Mouse (Mus musculus): ENCODE data around the gene Kcnq5. TPM values are rescaled to one million over a fixed set of nuclear protein-coding genes. Genes with fewer than 3 reads are reported as not detected.

The Kcnq5 gene
- 10 to 100 TPM; 48.3 to 57.9 TPM for total RNA-seq (2021)
- long read RNA-seq, experiment 1, partial matches to known transcripts, result 2 of 15 reads
- long read RNA-seq, experiment 1, other reads (novel, unspliced or antisense), result 13 of 15 reads
- long read RNA-seq, experiment 2, partial matches to known transcripts, result 0 of 11 reads
- long read RNA-seq, experiment 2, other reads (novel, unspliced or antisense), result 11 of 11 reads

GRCm38 (mm10) chr1:21961251-21962082, at the start of gene Kcnq5:
Gene Kcnq5, minus strand, starts transcription at chr1:21961942.
- peak within 1 kb of the TSS; percentile 78 for H3K27ac ChIP-seq
- peak; percentile 55 for TF ChIP-seq CTCF (conservative IDR thresholded peaks at IDR 0.05)
- DNase-seq (ENCODE audit: low spot score in 2 of 2), result peak; percentile 32 to 54
- H3K4me3 ChIP-seq, result peak within 1 kb of the TSS; percentile 79

- DNase-seq (ENCODE audit: low spot score in 2 of 2), result no peak
- H3K27ac ChIP-seq, result no peak overlapping the region
- no peak for TF ChIP-seq CTCF (conservative IDR thresholded peaks at IDR 0.05)
- H3K4me3 ChIP-seq, result no peak overlapping the region
Observed at GRCm38 (mm10) chr1:21979755-21980154, 18.0 kb upstream of the Kcnq5 start.

GRCm38 (mm10) chr1:21979292-21979691, 17.6 kb upstream of the Kcnq5 start:
- TF ChIP-seq CTCF (conservative IDR thresholded peaks at IDR 0.05), result no peak
- no peak overlapping the region for H3K4me3 ChIP-seq
- DNase-seq (ENCODE audit: low spot score in 2 of 2), result no peak
- no peak overlapping the region for H3K27ac ChIP-seq

- Histone ChIP-seq H3K4me3 (no peak overlapping the region), H3K27ac (no peak overlapping the region)
- no peak for TF ChIP-seq CTCF (conservative IDR thresholded peaks at IDR 0.05)
- no peak for DNase-seq (ENCODE audit: low spot score in 2 of 2)
Observed at GRCm38 (mm10) chr1:21974040-21974439, 12.3 kb upstream of the Kcnq5 start.

- peak; percentile 81 for TF ChIP-seq CTCF (conservative IDR thresholded peaks at IDR 0.05)
- H3K27ac ChIP-seq, result no peak overlapping the region
- DNase-seq (ENCODE audit: low spot score in 2 of 2), result no peak
- no peak overlapping the region for H3K4me3 ChIP-seq
Observed at GRCm38 (mm10) chr1:21967139-21967538, 5.4 kb upstream of the Kcnq5 start.

GRCm38 (mm10) chr1:21962896-21963864, 1.4 kb upstream of the Kcnq5 start:
- no peak for TF ChIP-seq CTCF (conservative IDR thresholded peaks at IDR 0.05)
- Histone ChIP-seq H3K27ac (no peak overlapping the region), H3K4me3 (peak overlapping the region; percentile 79; the same call in 1 of the 2 replicates)
- peak in 1 of 2 experiments; percentile 14 for DNase-seq (ENCODE audit: low spot score in 2 of 2)

GRCm38 (mm10) chr1:21962083-21962471, 335 bp upstream of the Kcnq5 start:
- Histone ChIP-seq H3K27ac (peak overlapping the region; percentile 78), H3K4me3 (peak overlapping the region; percentile 79)
- TF ChIP-seq CTCF (conservative IDR thresholded peaks at IDR 0.05), result no peak
- DNase-seq (ENCODE audit: low spot score in 2 of 2), result peak in 1 of 2 experiments; percentile 3

- DNase-seq (ENCODE audit: low spot score in 2 of 2), result peak; percentile 24 to 39
- H3K4me3 ChIP-seq, result peak overlapping the region; percentile 79
- 0 out of 2 replicates have a peak, but pooled peaks have one; percentile 21 for TF ChIP-seq CTCF (conservative IDR thresholded peaks at IDR 0.05)
- H3K27ac ChIP-seq, result peak overlapping the region; percentile 78
Observed at GRCm38 (mm10) chr1:21960421-21961250, 1.1 kb downstream of the Kcnq5 start.

- no peak for TF ChIP-seq CTCF (conservative IDR thresholded peaks at IDR 0.05)
- DNase-seq (ENCODE audit: low spot score in 2 of 2), result no peak
- Histone ChIP-seq H3K27ac (no peak overlapping the region), H3K4me3 (peak overlapping the region; percentile 44)
Observed at GRCm38 (mm10) chr1:21959648-21960285, 2.0 kb downstream of the Kcnq5 start.

GRCm38 (mm10) chr1:21958013-21958412, 3.7 kb downstream of the Kcnq5 start:
- no peak for DNase-seq (ENCODE audit: low spot score in 2 of 2)
- H3K27ac ChIP-seq, result no peak overlapping the region
- no peak overlapping the region for H3K4me3 ChIP-seq
- no peak for TF ChIP-seq CTCF (conservative IDR thresholded peaks at IDR 0.05)

- no peak for TF ChIP-seq CTCF (conservative IDR thresholded peaks at IDR 0.05)
- DNase-seq (ENCODE audit: low spot score in 2 of 2), result no peak
- Histone ChIP-seq H3K27ac (no peak overlapping the region), H3K4me3 (no peak overlapping the region)
Observed at GRCm38 (mm10) chr1:21940831-21941230, 20.9 kb downstream of the Kcnq5 start.
